Mouse (Mus musculus) embryonic facial prominence, embryonic 15.5 days (tissue): ENCODE results near the gene Card9. TPM values are rescaled to one million over a fixed set of nuclear protein-coding genes. Genes with fewer than 3 reads are reported as not detected.
"Not testable (repeated sequence)": the region's sequence is repeated elsewhere in the genome, so short reads cannot be mapped to it uniquely, and the experiment has no call there.

Experiments used
- ATAC-seq: fragments of 200-750 bp; cut with Nextera tagmentation; 2 replicates; pipeline ENCODE4 v1.8.0; 2017; ENCODE audit warnings: low read depth, moderate TSS enrichment; ENCODE audit not compliant: insufficient number of reproducible peaks, low FRiP score, low TSS enrichment
- H3K27ac ChIP-seq: fragments of 300-500 bp; sonication (generic); replicated peaks from 2 replicates; pipeline ENCODE4 v1.5.1; 2015; ENCODE audit warnings: mild to moderate bottlenecking, inconsistent platforms
- H3K27me3 ChIP-seq: fragments of 300-500 bp; sonication (generic); 2 replicates; pipeline ENCODE4 v1.6.1; 2015; ENCODE audit warnings: inconsistent platforms
- H3K36me3 ChIP-seq: fragments of 300-500 bp; sonication (generic); 2 replicates; pipeline ENCODE4 v1.6.1; 2015; ENCODE audit warnings: mild to moderate bottlenecking, inconsistent platforms
- H3K4me1 ChIP-seq: fragments of 300-500 bp; sonication (generic); 2 replicates; pipeline ENCODE4 v1.6.1; 2015; ENCODE audit warnings: inconsistent platforms
- H3K4me2 ChIP-seq: fragments of 300-500 bp; sonication (generic); replicated peaks from 2 replicates; pipeline ENCODE4 v1.6.1; 2015; ENCODE audit warnings: mild to moderate bottlenecking, inconsistent platforms
- H3K4me3 ChIP-seq: fragments of 300-500 bp; sonication (generic); replicated peaks from 2 replicates; pipeline ENCODE4 v1.5.1; 2015; ENCODE audit warnings: mild to moderate bottlenecking, inconsistent platforms
- H3K9ac ChIP-seq: fragments of 300-500 bp; sonication (generic); 2 replicates; pipeline ENCODE4 v1.6.1; 2015; ENCODE audit warnings: inconsistent platforms
- H3K9me3 ChIP-seq: fragments of 300-500 bp; sonication (generic); replicated peaks from 2 replicates; pipeline ENCODE4 v1.6.1; 2016; ENCODE audit warnings: inconsistent platforms
- WGBS: fragments of 180-500 bp; shearing (Covaris S2); methylation state at CpG from one replicate; pipeline ENCODE4 v1.1.7; 2015; 5-methylcytosine and 5-hydroxymethylcytosine counted together
- polyA plus RNA-seq: library from polyadenylated mRNA; unstranded; fragments of >200 nt; fragmentation: Nextera tagmentation; extraction: Ambion mirVana; gene quantifications from 2 replicates; pipeline ENCODE4 v1.2.1, GENCODE M21; 2015

The Card9 gene
- polyA plus RNA-seq, 1 experiment from 2014 or later: 1.7 TPM

DNA sequence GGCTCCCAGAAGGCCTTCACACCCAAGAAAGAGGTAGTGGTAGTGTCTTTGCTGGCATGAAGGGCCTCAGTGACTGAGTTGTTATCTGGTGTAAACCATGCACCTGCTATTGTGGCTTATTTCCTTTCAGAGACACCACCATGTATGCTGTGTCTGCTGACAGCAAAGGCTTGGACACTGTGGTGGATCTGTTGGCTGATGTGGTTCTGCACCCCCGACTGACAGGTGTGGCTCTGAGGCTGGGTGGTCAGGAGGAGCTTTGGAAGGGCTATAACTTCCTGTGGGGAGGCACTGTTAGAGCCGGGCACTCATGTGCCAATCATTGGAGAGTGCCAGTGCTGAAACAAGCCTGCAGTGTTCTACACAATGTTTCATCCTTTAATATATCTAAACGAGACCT is 30.2 kb upstream of the Card9 start:
- H3K36me3 ChIP-seq: peaks cover 76% of the 10 kb centered on the region
- no peaks in the 10 kb centered on the region for H3K9me3 ChIP-seq
- H3K27me3 ChIP-seq: no peaks in the 10 kb centered on the region
- H3K4me1 ChIP-seq: peaks cover 22% of the 10 kb centered on the region
- no peak for ATAC-seq
- no peak overlapping the region for H3K9ac ChIP-seq
- no peak overlapping the region for H3K27ac ChIP-seq
- no peak overlapping the region for H3K4me2 ChIP-seq
- H3K4me3 ChIP-seq: no peak overlapping the region
- 82% methylated on average over 3 of the region's 3 CpGs for WGBS

DNA sequence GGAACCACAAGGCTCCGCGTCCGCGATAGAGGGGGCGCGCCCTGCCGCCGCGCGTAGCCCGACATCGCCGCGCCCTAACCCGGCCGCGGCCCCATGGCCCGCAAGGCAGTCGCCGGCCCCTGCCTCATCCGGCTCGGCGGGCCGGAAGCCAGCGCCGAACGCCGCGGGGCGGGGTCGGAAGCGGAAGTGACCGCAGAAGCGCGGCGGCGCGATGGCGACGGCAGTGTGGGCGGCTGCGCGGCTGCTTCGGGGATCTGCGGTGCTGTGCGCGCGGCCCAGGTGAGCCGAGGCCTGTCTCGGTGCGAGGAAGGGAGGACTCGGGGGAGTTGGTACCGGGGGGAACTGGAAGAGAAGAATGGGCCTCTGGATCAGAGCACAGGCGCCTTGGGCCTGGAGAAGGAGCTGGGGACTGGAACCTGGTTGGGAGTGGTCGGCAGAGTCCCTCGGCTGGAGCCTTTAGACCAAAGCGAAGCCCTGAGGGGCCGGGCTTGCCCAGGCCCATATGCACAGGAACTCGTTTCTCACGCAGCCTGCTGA is 28.5 kb upstream of the Card9 start, which contains the start of the genes Entr1 and Pmpca:
TSS of gene Entr1 (minus strand) at position 163 of the 537 bp plus-strand sequence.
TSS of gene Pmpca (plus strand) at position 186 of the 537 bp plus-strand sequence.
- Histone ChIP-seq H3K36me3 (peaks cover 76% of the 10 kb centered on the region), H3K4me2 (peak within 1 kb of the TSS; percentile 94), H3K4me1 (peaks cover 22% of the 10 kb centered on the region), H3K4me3 (peak within 1 kb of the TSS; percentile 93), H3K27ac (peak within 1 kb of the TSS; percentile 67), H3K27me3 (no peaks in the 10 kb centered on the region), H3K9ac (peak within 1 kb of the TSS; percentile 80), H3K9me3 (no peaks in the 10 kb centered on the region)
- ATAC-seq: peak; percentile 88
- under 1% methylated on average over 53 of the region's 60 CpGs for WGBS

DNA sequence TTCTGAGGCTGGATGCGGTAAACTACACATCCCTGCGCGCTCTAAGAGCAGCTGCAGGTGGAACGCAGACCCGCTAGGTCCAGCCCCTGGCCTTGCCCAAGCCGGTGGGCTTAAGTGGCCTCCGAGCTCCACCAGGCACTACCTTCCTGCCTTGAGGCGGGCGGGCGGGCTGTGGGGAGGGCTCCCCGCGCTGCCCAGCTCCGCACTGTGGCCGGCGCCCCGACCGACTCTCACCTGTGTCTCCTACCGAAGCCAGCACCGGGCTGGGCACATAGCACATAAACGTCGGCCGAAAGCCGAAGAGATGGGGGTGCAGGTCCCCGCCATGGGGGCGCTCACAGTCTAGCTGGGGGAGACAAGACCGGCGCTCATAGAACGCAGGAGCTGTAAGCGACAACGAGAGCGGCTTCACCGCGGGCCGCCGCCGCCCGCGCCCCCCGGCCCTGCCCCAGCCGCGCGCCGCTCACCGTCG is 28.0 kb upstream of the Card9 start:
- Histone ChIP-seq H3K9me3 (no peaks in the 10 kb centered on the region), H3K4me1 (peaks cover 22% of the 10 kb centered on the region), H3K4me2 (peak overlapping the region; percentile 94), H3K27ac (peak overlapping the region; percentile 67), H3K9ac (peak overlapping the region; percentile 80), H3K36me3 (peaks cover 76% of the 10 kb centered on the region), H3K27me3 (no peaks in the 10 kb centered on the region), H3K4me3 (peak overlapping the region; percentile 93)
- WGBS: 2% methylated on average over 44 of the region's 45 CpGs
- peak; percentile 20; the same call in 1 of the 2 replicates for ATAC-seq

DNA sequence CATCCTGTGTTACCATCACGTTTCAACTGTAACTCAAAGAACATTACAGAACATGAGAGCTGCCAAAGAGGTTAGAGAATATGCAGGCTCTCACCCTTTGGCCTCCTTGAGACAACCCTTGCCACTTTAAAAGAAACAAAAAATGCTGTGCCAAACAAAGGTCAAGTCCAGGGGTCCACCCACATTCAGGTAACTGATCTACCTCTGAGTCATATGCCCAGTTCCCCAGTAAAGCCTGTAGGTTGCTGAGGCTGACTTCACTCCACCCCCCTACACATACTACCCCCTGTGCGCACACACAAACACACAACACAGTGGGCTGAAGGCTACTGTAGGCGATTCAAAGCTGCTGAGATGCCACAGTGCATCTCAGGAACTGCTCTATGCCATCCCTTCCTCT is 27.0 kb upstream of the Card9 start:
- H3K36me3 ChIP-seq: peaks cover 76% of the 10 kb centered on the region
- peak overlapping the region; percentile 94; the same call in 1 of the 2 replicates for H3K4me2 ChIP-seq
- peak overlapping the region; percentile 93 for H3K4me3 ChIP-seq
- no peaks in the 10 kb centered on the region for H3K27me3 ChIP-seq
- peaks cover 22% of the 10 kb centered on the region for H3K4me1 ChIP-seq
- H3K27ac ChIP-seq: no peak overlapping the region
- no peaks in the 10 kb centered on the region for H3K9me3 ChIP-seq
- no peak for ATAC-seq
- WGBS: 84% methylated on average over 3 of the region's 3 CpGs
- H3K9ac ChIP-seq: no peak overlapping the region

DNA sequence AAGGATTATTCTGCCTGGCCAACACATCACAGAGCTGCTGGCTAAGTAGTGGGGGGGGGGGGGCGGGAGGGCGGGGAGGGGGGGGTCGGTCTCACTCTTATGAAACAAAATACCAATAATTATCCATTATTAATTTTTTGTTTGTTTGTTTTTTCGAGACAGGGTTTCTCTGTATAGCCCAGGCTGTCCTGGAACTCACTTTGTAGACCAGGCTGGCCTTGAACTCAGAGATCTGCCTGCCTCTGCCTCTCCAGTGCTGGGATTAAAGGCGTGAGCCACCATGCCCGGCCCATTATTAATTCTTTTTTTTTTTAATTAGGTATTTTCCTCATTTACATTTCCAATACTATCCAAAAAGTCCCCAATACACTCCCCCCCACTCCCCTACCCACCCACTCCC is 20.2 kb upstream of the Card9 start:
- 23% methylated on average over 6 of the region's 6 CpGs for WGBS
- H3K4me2 ChIP-seq: peak overlapping the region; percentile 90
- H3K4me3 ChIP-seq: peak overlapping the region; percentile 85
- not testable (repeated sequence) for H3K27me3 ChIP-seq, H3K4me1 ChIP-seq, H3K9me3 ChIP-seq, ATAC-seq, H3K27ac ChIP-seq
- H3K36me3 ChIP-seq: peaks cover 65% of the 10 kb centered on the region
- peak overlapping the region; percentile 75; the same call in 1 of the 2 replicates for H3K9ac ChIP-seq

DNA sequence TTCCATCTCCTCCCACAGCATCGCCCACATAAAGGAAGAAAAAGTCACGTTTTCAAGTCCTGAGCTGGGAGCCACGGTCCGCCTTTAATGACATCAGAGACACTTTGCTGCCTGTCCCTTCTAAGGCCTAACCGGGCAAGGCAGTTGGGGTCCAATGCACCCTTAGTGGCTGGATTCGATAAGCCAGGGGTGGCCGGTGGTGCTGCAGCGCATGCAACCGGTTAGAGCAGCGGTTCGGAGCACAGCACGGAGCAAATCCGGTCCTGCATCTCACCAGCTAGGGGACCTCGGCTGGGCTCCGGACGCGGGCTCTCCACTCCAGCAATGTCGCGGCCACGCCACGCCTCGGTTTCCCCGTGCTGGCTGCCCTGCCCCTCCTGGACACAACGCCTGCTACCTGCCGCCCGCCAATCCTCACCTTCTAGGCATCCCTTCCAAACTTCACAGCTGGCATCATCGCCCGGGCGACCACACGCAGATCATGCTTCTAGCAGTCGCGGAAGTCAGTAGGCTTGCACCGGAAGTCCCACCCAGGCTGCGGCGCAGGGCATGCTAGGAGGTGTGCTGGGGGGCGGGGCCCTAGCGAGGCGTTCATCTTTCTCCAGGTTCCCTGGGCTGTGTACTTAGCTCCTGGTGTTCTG is 19.5 kb upstream of the Card9 start, which contains the start of gene Snapc4:
TSS of gene Snapc4 (minus strand) at position 523 of the 641 bp plus-strand sequence.
- H3K36me3 ChIP-seq: peaks cover 64% of the 10 kb centered on the region
- WGBS: under 1% methylated on average over 38 of the region's 38 CpGs
- peaks cover 10% of the 10 kb centered on the region; the same call in 1 of the 2 replicates for H3K4me1 ChIP-seq
- H3K4me3 ChIP-seq: peak within 1 kb of the TSS; percentile 85
- H3K9ac ChIP-seq: peak within 1 kb of the TSS; percentile 75
- H3K27me3 ChIP-seq: no peaks in the 10 kb centered on the region
- H3K9me3 ChIP-seq: no peaks in the 10 kb centered on the region
- H3K27ac ChIP-seq: peak within 1 kb of the TSS; percentile 72
- peak within 1 kb of the TSS; percentile 90 for H3K4me2 ChIP-seq
- peak; percentile 91 for ATAC-seq

DNA sequence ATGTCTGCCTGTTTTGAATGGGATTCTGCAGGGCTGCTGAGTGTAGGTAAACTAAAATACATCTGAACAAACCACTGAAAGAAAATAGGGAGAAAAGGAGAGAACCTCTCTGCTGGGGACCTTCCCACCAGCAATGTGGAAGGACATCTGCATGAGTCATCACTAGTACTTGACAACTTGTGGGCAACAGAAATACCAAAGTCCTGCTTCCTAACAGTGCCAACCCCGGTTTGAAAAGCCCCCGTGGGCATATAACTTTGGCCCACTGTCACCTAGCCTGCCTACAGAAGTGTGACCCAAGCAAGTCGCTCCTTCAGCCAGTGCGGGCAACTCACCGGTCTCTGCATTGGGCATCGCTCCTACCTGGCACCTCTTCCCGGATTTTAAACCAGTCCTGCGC is 11.7 kb upstream of the Card9 start:
- H3K36me3 ChIP-seq: peaks cover 95% of the 10 kb centered on the region
- H3K4me3 ChIP-seq: no peak overlapping the region
- H3K27ac ChIP-seq: no peak overlapping the region
- 92% methylated on average over 8 of the region's 8 CpGs for WGBS
- H3K27me3 ChIP-seq: no peaks in the 10 kb centered on the region
- no peak overlapping the region for H3K4me2 ChIP-seq
- no peak for ATAC-seq
- no peaks in the 10 kb centered on the region for H3K9me3 ChIP-seq
- H3K4me1 ChIP-seq: no peaks in the 10 kb centered on the region
- no peak overlapping the region for H3K9ac ChIP-seq

DNA sequence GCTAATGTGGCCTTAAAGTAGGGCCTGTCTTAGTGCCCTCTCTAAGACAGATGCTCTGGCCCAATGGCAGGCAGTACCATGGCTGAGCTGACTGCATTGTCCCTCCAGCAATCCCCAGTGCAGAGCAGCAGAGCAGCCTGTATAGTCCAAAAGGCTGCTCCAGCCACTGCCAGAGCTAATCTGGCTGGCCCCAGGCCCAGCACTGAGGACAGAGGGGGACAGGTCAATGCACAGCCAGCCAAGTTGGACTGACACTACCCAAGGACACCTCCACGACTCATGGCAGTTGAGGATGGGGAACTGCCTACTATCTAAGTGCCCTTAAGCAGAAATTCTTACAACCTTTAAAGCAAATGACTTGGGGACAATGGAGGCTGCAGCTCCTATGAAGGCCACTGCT is 7.9 kb upstream of the Card9 start:
- no peak overlapping the region for H3K9ac ChIP-seq
- H3K4me2 ChIP-seq: no peak overlapping the region
- no peaks in the 10 kb centered on the region for H3K9me3 ChIP-seq
- ATAC-seq: no peak
- WGBS: 82% methylated on average over 1 of the region's 1 CpGs
- H3K27ac ChIP-seq: no peak overlapping the region
- peaks cover 11% of the 10 kb centered on the region; the same call in 1 of the 2 replicates for H3K4me1 ChIP-seq
- H3K4me3 ChIP-seq: no peak overlapping the region
- H3K27me3 ChIP-seq: no peaks in the 10 kb centered on the region
- peaks cover 93% of the 10 kb centered on the region for H3K36me3 ChIP-seq

DNA sequence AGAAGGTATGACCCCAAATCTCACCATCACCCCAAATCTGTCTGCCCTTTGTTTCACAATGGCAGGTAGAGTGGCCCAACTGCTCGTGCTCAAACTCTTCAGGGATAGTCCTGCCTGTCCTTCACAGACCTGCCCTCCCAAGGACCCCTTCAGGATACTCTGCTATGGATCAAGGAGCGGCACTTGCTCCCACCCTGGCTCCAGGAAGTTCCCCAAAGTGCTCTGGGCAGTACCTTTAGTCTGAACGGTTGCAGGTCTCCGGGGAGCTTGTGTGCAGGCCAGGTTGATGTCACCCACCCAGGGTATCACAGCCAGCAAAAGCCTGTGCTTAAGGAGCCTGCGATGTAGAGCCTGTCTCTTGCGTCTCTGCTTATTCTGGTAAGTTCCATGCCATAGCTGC is 7.2 kb upstream of the Card9 start:
- Histone ChIP-seq H3K27me3 (no peaks in the 10 kb centered on the region), H3K4me3 (no peak overlapping the region), H3K27ac (no peak overlapping the region), H3K4me2 (no peak overlapping the region), H3K4me1 (peaks cover 11% of the 10 kb centered on the region; the same call in 1 of the 2 replicates), H3K9me3 (no peaks in the 10 kb centered on the region), H3K36me3 (peaks cover 87% of the 10 kb centered on the region), H3K9ac (no peak overlapping the region)
- ATAC-seq: no peak
- WGBS: 92% methylated on average over 6 of the region's 6 CpGs

DNA sequence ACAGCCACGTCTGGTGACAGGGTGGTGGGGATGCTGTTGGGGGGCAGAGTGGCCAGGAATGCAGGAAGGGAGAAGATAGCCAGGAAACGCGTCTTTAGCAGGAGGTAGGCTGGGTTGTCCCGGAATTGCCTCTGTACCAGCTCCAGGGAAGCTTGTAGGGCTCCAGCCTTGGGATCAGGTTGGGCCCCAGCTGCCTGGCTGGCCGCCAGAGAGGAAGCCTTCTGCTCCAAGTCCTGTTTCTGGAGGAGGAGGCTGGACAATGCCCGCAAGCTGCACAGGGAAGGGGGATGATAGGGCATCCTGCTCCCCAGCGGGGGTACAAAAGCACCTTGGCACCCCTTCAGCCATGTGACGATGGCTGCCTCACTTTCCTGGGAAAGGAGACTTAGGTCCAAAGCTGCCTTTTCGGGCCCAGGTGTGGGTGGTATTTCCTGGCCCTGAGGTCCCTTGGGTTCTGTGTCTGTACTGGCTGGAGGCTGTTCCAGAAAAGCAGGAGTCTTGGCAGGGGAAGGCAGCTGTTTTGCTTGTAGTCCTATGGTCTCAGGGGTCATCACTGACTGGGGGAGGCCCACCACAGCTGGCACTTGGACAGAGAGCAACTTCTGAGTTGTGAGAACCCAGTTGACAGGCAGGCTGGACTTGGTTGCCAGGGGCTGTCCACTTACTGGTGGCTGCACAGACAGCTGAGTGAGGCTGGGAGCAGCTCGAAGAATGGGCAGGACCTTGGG is 4.2 kb upstream of the Card9 start:
- no peak overlapping the region for H3K4me2 ChIP-seq
- H3K9ac ChIP-seq: no peak overlapping the region
- peaks cover 67% of the 10 kb centered on the region for H3K36me3 ChIP-seq
- 84% methylated on average over 10 of the region's 10 CpGs for WGBS
- H3K27ac ChIP-seq: 0 out of 2 replicates have a peak overlapping the region, but pooled peaks have one; percentile 41
- ATAC-seq: no peak
- H3K27me3 ChIP-seq: no peaks in the 10 kb centered on the region
- no peaks in the 10 kb centered on the region for H3K9me3 ChIP-seq
- H3K4me3 ChIP-seq: no peak overlapping the region
- peaks cover 11% of the 10 kb centered on the region; the same call in 1 of the 2 replicates for H3K4me1 ChIP-seq

DNA sequence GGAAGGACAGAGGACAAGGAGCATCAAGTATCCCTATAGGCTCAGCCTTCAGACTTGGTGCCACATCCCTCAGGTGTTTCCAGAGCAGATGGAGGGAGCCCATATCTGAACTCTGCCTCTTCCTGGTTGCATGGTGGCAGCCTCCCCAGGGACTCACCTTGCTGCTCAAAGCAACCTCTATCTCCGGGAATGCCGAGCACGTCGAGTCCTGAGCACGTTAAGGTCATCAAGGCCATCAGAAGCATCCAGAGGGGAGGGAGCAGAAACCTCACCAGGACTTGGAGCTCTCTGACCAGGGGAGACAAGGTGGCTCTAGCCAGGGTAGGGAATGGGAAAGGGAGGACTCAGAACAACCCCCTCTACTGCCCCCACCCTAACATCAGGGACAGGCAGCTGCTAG is 2.8 kb upstream of the Card9 start:
- ATAC-seq: no peak
- no peak overlapping the region for H3K9ac ChIP-seq
- H3K27ac ChIP-seq: no peak overlapping the region
- 75% methylated on average over 5 of the region's 5 CpGs for WGBS
- H3K4me3 ChIP-seq: no peak overlapping the region
- H3K4me1 ChIP-seq: peaks cover 11% of the 10 kb centered on the region; the same call in 1 of the 2 replicates
- H3K4me2 ChIP-seq: no peak overlapping the region
- no peaks in the 10 kb centered on the region for H3K9me3 ChIP-seq
- peaks cover 53% of the 10 kb centered on the region for H3K36me3 ChIP-seq
- no peaks in the 10 kb centered on the region for H3K27me3 ChIP-seq
